Mouse (Mus musculus) lung, postnatal 0 days (tissue): ENCODE results near the gene Slc44a3.

Source experiments
- CTCF ChIP-seq: IDR thresholded peaks from 2 replicates; pipeline ENCODE4 v1.5.1; 2016; ENCODE audit warnings: antibody characterized with exemption, mild to moderate bottlenecking
- EP300 ChIP-seq: IDR thresholded peaks from 2 replicates; pipeline ENCODE4 v1.6.1; 2016; ENCODE audit warnings: antibody characterized with exemption, mild to moderate bottlenecking, control low read depth

- TF ChIP-seq CTCF (no peak), EP300 (no peak)
These were observed 38.2 kb downstream of the Slc44a3 start for GRCm38 (mm10) chr3:121493997-121494421.
